In the genomic region with DNA sequence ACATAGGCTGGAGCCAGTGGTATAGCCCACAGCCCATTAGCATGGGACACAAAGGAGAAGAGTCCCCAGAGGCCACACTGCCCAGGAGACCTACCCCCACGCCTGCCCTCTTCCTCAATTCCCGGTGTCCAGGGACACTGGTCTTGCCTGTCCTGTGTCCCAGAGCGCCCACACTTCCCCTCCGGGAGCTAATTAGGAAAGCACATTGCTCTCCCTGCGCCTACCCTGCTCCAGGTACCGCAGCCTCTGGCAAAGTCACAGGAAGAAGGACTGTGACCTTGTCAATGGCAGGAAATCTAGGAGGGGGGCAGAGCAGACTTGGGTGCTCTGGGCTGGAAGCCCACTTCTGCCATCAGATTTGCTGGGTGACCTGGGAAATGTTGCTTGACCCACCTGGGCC, we compare ENCODE assay signal across 15 mouse cellular contexts. TPM values are rescaled to one million over a fixed set of nuclear protein-coding genes. Genes with fewer than 3 reads are reported as not detected.
A peak's percentile ranks its signal among the peaks of the same experiment; 100 is the strongest.
DNase-seq lines count a peak whose midpoint lies in the region; ATAC-seq lines count a peak whose summit lies in the region.
"Had no signal": no experiment of that assay in that cellular context is flagged by ENCODE, and none has a peak within 500 bp of the region (broad histone marks: within the 10 kb centered on the region; RNA-seq: fewer than 3 reads in every experiment).

No protein-coding gene starts in this region.

- peaks cover 23% of the 10 kb centered on the region for H3K4me1 ChIP-seq in hindbrain, embryonic 10.5 days (replicated peaks)
- H3K4me1 ChIP-seq in hindbrain, embryonic 13.5 days (replicated peaks) = peaks cover 13% of the 10 kb centered on the region
- H3K4me1 ChIP-seq in heart, embryonic 15.5 days (replicated peaks) = no peaks in the 10 kb centered on the region
- H3K4me1 ChIP-seq: embryonic facial prominence, embryonic 13.5 days; forebrain, embryonic 15.5 days had no signal

- no peak overlapping the region for H3K9ac ChIP-seq in hindbrain, embryonic 13.5 days
- no peak overlapping the region for H3K9ac ChIP-seq in heart, embryonic 15.5 days
- H3K9ac ChIP-seq: embryonic facial prominence, embryonic 13.5 days; forebrain, embryonic 15.5 days; neural tube, embryonic 15.5 days had no signal

- no peak overlapping the region for H3K4me2 ChIP-seq in hindbrain, embryonic 13.5 days
- H3K4me2 ChIP-seq in heart, embryonic 15.5 days = no peak overlapping the region
- H3K4me2 ChIP-seq: embryonic facial prominence, embryonic 13.5 days; forebrain, embryonic 15.5 days; neural tube, embryonic 15.5 days had no signal

- no peaks in the 10 kb centered on the region for H3K9me3 ChIP-seq in hindbrain, embryonic 10.5 days
- H3K9me3 ChIP-seq in hindbrain, embryonic 13.5 days = no peaks in the 10 kb centered on the region
- no peaks in the 10 kb centered on the region for H3K9me3 ChIP-seq in heart, embryonic 15.5 days (replicated peaks)
- H3K9me3 ChIP-seq: embryonic facial prominence, embryonic 13.5 days; forebrain, embryonic 15.5 days; neural tube, embryonic 15.5 days had no signal

- DNase-seq in hindbrain, embryonic 10.5 days (ENCODE audit: low spot score) = no peak
- DNase-seq in adrenal gland, postnatal 14 days = peak; percentile 46
- peak; percentile 52 for DNase-seq in kidney, postnatal 14 days
- DNase-seq in frontal cortex, postnatal 36 days (ENCODE audit: low spot score in 2 of 2) = no peak
- DNase-seq in right cerebral cortex, adult 18-20 months = no peak
- DNase-seq: cerebellum, postnatal 14 days; lung, postnatal 10 days had no signal

- H3K27ac ChIP-seq in hindbrain, embryonic 10.5 days = peak overlapping the region; percentile 41; the same call in 1 of the 2 replicates
- no peak overlapping the region for H3K27ac ChIP-seq in hindbrain, embryonic 13.5 days
- H3K27ac ChIP-seq in heart, embryonic 15.5 days = 0 out of 2 replicates have a peak overlapping the region, but pooled peaks have one; percentile 20
- H3K27ac ChIP-seq: embryonic facial prominence, embryonic 13.5 days; forebrain, embryonic 15.5 days; neural tube, embryonic 15.5 days had no signal

- no peak overlapping the region for H3K4me3 ChIP-seq in hindbrain, embryonic 10.5 days
- no peak overlapping the region for H3K4me3 ChIP-seq in hindbrain, embryonic 13.5 days
- H3K4me3 ChIP-seq in heart, embryonic 15.5 days = no peak overlapping the region
- H3K4me3 ChIP-seq: embryonic facial prominence, embryonic 13.5 days; forebrain, embryonic 15.5 days; neural tube, embryonic 15.5 days had no signal

- WGBS in hindbrain, embryonic 10.5 days = 63% methylated on average over 6 of the region's 6 CpGs
- 59% methylated on average over 6 of the region's 6 CpGs for WGBS in hindbrain, embryonic 13.5 days
- 63% methylated on average over 6 of the region's 6 CpGs for WGBS in heart, embryonic 15.5 days

- H3K27me3 ChIP-seq in hindbrain, embryonic 10.5 days (ENCODE audit: insufficient read depth, poor library complexity, severe bottlenecking) = peaks cover 43% of the 10 kb centered on the region
- H3K27me3 ChIP-seq in hindbrain, embryonic 13.5 days = peaks cover 28% of the 10 kb centered on the region
- peaks cover 15% of the 10 kb centered on the region for H3K27me3 ChIP-seq in heart, embryonic 15.5 days
- H3K27me3 ChIP-seq: forebrain, embryonic 15.5 days had no signal

- no peaks in the 10 kb centered on the region for H3K36me3 ChIP-seq in hindbrain, embryonic 10.5 days
- no peaks in the 10 kb centered on the region for H3K36me3 ChIP-seq in hindbrain, embryonic 13.5 days
- no peaks in the 10 kb centered on the region for H3K36me3 ChIP-seq in heart, embryonic 15.5 days
- H3K36me3 ChIP-seq: embryonic facial prominence, embryonic 13.5 days; forebrain, embryonic 15.5 days; neural tube, embryonic 15.5 days had no signal

- no peak for ATAC-seq in hindbrain, embryonic 13.5 days (ENCODE audit: low FRiP score)
- ATAC-seq in heart, embryonic 15.5 days (replicated peaks; ENCODE audit: insufficient number of reproducible peaks, insufficient read depth, low FRiP score, low read depth) = no peak; the same call in 1 of the 2 replicates
- no peak for ATAC-seq in monocyte, adult 5-6 weeks (replicated peaks; ENCODE audit: insufficient number of reproducible peaks, low FRiP score, low TSS enrichment, poor library complexity, severe bottlenecking)
- ATAC-seq: forebrain, embryonic 15.5 days; midbrain, embryonic 16.5 days had no signal

RNA-seq across cellular contexts. Expression of gene Tcf15, which starts 7.0 kb away (rescaled TPM):
- polyA plus RNA-seq in hindbrain, embryonic 10.5 days (2016; fragmentation: Nextera tagmentation; extraction: Ambion mirVana) = 5.2 and 7.6 TPM in 2 replicates
- polyA plus RNA-seq in hindbrain, embryonic 13.5 days (2015; fragmentation: Nextera tagmentation; extraction: Ambion mirVana) = 2.8 and 3.2 TPM in 2 replicates
- total RNA-seq in adrenal gland, postnatal 14 days (2021) = 20.2 and 22.0 TPM in 2 replicates
- polyA plus RNA-seq in heart, embryonic 15.5 days (2015; fragmentation: Nextera tagmentation; extraction: Ambion mirVana) = 14.1 and 14.3 TPM in 2 replicates
- not detected in 3 replicates for total RNA-seq in monocyte, adult 5-6 weeks (2017)
- total RNA-seq: liver, adult 2 months had no signal
- polyA plus RNA-seq: liver, adult 2 months had no signal

RNA-seq across cellular contexts. Expression of gene Srxn1, which starts 45.1 kb away (rescaled TPM):
- polyA plus RNA-seq in hindbrain, embryonic 10.5 days (2016; fragmentation: Nextera tagmentation; extraction: Ambion mirVana) = 15.6 and 18.7 TPM in 2 replicates
- polyA plus RNA-seq in hindbrain, embryonic 13.5 days (2015; fragmentation: Nextera tagmentation; extraction: Ambion mirVana) = 16.1 and 16.8 TPM in 2 replicates
- 267 and 289 TPM in 2 replicates for total RNA-seq in adrenal gland, postnatal 14 days (2021)
- polyA plus RNA-seq in heart, embryonic 15.5 days (2015; fragmentation: Nextera tagmentation; extraction: Ambion mirVana) = 5.3 and 10.3 TPM in 2 replicates
- 14.1 to 28.0 TPM (median 16.1 TPM) in 3 replicates for total RNA-seq in monocyte, adult 5-6 weeks (2017)

Comparison
In these comparisons a context has a peak if more than half of its experiments do, and no peak if none do; other contexts are left out.
1. DNase-seq: peak in adrenal gland, postnatal 14 days (single experiment) and kidney, postnatal 14 days (single experiment); none in hindbrain, embryonic 10.5 days (single experiment), frontal cortex, postnatal 36 days (0 of 2) and right cerebral cortex, adult 18-20 months (single experiment).